Mouse (Mus musculus) thymus, adult 2 months (tissue): ENCODE data around the gene Cpsf7.

Experiments
- CTCF ChIP-seq: fragments of 200-500 bp; IDR thresholded peaks from 2 replicates; pipeline ENCODE4 v1.5.1; 2012; ENCODE audit warnings: mild to moderate bottlenecking, control low read depth, low read length, moderate library complexity, borderline replicate concordance; ENCODE audit not compliant: control insufficient read depth, poor library complexity, insufficient read depth; ENCODE audit errors: extremely low read depth
- POLR2A ChIP-seq: fragments of 200-500 bp; IDR thresholded peaks from 2 replicates; pipeline ENCODE4 v1.6.1; 2012; ENCODE audit warnings: mild to moderate bottlenecking, low read length, control low read depth, moderate library complexity; ENCODE audit not compliant: control insufficient read depth, poor library complexity, insufficient read depth; ENCODE audit errors: extremely low read depth

- TF ChIP-seq CTCF (no peak), POLR2A (no peak)
Measured at GRCm38 (mm10) chr19:10500581-10500980, 24.5 kb upstream of the Cpsf7 start.
